Mouse (Mus musculus) kidney, postnatal 0 days (tissue): ENCODE results near the gene Utrn. TPM values are rescaled to one million over a fixed set of nuclear protein-coding genes. Genes with fewer than 3 reads are reported as not detected.
A peak's percentile ranks its signal among the peaks of the same experiment; 100 is the strongest.

Experiments
- ATAC-seq: fragments of 200-750 bp; cut with Nextera tagmentation; replicated peaks from 2 replicates; pipeline ENCODE4 v1.8.0; 2017; ENCODE audit warnings: low read depth, moderate number of reproducible peaks, moderate TSS enrichment, moderate library complexity; ENCODE audit not compliant: low FRiP score
- DNase-seq: peaks from one replicate; pipeline ENCODE4 v3.0.0-alpha.2; 2016; ENCODE audit warnings: low spot score
- H3K27ac ChIP-seq: fragments of 300-500 bp; sonication (generic); 2 replicates; pipeline ENCODE4 v1.5.1; 2014; ENCODE audit warnings: mild to moderate bottlenecking
- H3K27me3 ChIP-seq: fragments of 300-500 bp; sonication (generic); 2 replicates; pipeline ENCODE4 v1.6.1; 2014; ENCODE audit warnings: low read length, mixed read lengths; ENCODE audit not compliant: insufficient read depth
- H3K36me3 ChIP-seq: fragments of 300-500 bp; sonication (generic); 2 replicates; pipeline ENCODE4 v1.6.1; 2014; ENCODE audit warnings: low read length, mixed read lengths; ENCODE audit not compliant: insufficient read depth
- H3K4me1 ChIP-seq: fragments of 300-500 bp; sonication (generic); replicated peaks from 2 replicates; pipeline ENCODE4 v1.6.1; 2014; ENCODE audit warnings: antibody characterized with exemption, low read length, mixed read lengths; ENCODE audit not compliant: insufficient read depth
- H3K4me2 ChIP-seq: fragments of 300-500 bp; sonication (generic); 2 replicates; pipeline ENCODE4 v1.6.1; 2014; ENCODE audit warnings: mild to moderate bottlenecking, low read length, moderate library complexity, mixed read lengths
- H3K4me3 ChIP-seq: fragments of 300-500 bp; sonication (generic); replicated peaks from 2 replicates; pipeline ENCODE4 v1.5.1; 2014; ENCODE audit warnings: low read depth, low read length
- H3K9ac ChIP-seq: fragments of 300-500 bp; sonication (generic); 2 replicates; pipeline ENCODE4 v1.6.1; 2014; ENCODE audit warnings: low read depth, low read length
- H3K9me3 ChIP-seq: fragments of 300-500 bp; sonication (generic); replicated peaks from 2 replicates; pipeline ENCODE4 v1.6.1; 2016; ENCODE audit warnings: low read length, inconsistent platforms, mixed read lengths
- CTCF ChIP-seq: IDR thresholded peaks from 2 replicates; pipeline ENCODE4 v1.5.1; 2016; ENCODE audit warnings: antibody characterized with exemption, low read depth, mild to moderate bottlenecking, moderate library complexity
- WGBS: fragments of 180-500 bp; shearing (Covaris S2); extraction: QIAGEN DNeasy Blood & Tissue Kit; methylation state at CpG from one replicate; pipeline ENCODE4 v1.1.7; 2014; 5-methylcytosine and 5-hydroxymethylcytosine counted together
- polyA plus RNA-seq: library from polyadenylated mRNA; unstranded; fragments of >200 nt; fragmentation: Nextera tagmentation; extraction: Ambion mirVana; gene quantifications from 2 replicates; pipeline ENCODE4 v1.2.1, GENCODE M21; 2015

Utrn gene
- polyA plus RNA-seq = 59.0 and 69.6 TPM in 2 replicates

DNA sequence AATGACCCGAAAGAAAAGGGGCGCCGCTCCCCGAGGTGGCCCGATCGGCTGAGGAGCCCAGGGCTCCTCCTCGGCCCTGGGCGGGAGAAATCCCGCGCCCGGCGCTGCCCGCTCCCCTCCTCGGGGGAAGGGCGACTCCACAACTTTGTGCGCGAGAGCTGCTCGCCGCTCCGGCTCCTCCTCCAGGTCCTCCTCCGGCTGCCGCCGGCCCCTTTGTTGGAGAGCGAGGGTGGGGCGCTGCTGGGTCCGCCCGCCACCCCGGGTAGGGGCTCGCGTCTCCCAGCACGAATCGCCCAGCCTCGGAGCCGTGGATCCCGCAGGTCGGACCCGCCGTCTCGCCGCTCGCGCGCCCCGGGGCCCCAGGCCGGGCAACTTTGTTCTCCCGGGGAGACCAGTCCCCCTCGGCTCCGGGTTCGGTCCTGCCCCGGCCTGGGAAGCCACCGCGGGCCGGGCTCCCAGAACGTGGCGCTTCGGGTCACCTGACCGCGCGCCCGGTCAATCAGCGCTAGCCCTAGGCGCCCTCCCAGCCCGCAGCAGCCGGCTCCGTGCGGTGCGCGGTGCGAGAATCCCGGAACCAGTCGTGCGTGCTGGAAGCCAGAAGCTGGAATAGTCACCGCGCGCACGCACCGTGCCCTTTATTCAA lies at the start of gene Utrn:
Utrn (minus strand) TSS at position 337 of the 643 bp plus-strand sequence.
- Histone ChIP-seq H3K27me3 (no peaks in the 10 kb centered on the region), H3K36me3 (no peaks in the 10 kb centered on the region), H3K4me2 (peak within 1 kb of the TSS; percentile 79), H3K9ac (peak within 1 kb of the TSS; percentile 95), H3K4me1 (0 out of 2 replicates have a peak, but pooled peaks cover 3% of the 10 kb centered on the region), H3K27ac (peak within 1 kb of the TSS; percentile 95), H3K9me3 (no peaks in the 10 kb centered on the region), H3K4me3 (peak within 1 kb of the TSS; percentile 76)
- under 1% methylated on average over 77 of the region's 77 CpGs for WGBS
- TF ChIP-seq CTCF = no peak
- ATAC-seq = peak; percentile 88
- peak; percentile 94 for DNase-seq

DNA sequence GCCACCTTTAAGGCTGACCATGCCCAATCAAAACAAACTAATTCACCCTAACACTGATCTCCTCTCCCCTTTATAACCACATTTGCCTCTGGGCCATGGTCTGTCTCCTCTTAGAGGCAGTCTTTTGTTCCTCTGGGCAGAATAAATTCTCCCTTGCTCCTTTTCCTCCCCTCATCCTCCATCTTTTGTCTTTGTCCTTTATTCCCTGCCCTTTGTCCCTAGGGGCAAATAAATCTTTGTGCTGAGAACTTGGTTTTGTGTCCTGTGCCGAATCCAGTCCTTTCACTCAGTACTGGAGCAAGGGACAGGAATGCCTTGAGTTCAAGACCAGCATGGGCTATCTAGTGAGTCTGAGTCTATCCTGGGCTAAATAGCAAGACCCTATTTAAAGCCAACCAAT lies 48.5 kb upstream of the Utrn start:
- no peak overlapping the region for H3K27ac ChIP-seq
- no peaks in the 10 kb centered on the region for H3K9me3 ChIP-seq
- H3K4me2 ChIP-seq = no peak overlapping the region
- H3K4me1 ChIP-seq = no peaks in the 10 kb centered on the region
- H3K4me3 ChIP-seq = no peak overlapping the region
- ATAC-seq = no peak
- DNase-seq = no peak
- TF ChIP-seq CTCF = no peak
- H3K9ac ChIP-seq = no peak overlapping the region
- no peaks in the 10 kb centered on the region for H3K27me3 ChIP-seq
- no peaks in the 10 kb centered on the region for H3K36me3 ChIP-seq
- 54% methylated on average over 1 of the region's 1 CpGs for WGBS

DNA sequence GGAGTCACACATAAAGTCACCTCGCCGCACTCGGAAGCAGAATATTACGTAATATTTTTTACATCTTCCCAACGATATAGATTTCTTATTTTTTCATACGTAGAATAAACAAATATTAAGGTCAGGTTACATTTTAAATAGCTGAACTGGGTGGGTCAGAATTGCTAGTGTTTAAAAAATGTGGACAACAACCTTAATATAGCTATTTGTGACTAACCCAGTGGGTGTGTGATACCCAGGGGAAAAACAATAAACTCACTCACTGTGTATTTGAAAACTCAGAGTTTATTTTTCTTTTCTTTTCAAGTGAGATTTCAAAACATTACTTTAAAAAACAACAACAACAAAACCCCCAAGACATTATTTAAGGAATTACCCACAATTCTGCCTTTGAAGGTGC lies 47.2 kb upstream of the Utrn start:
- Histone ChIP-seq H3K4me2 (no peak overlapping the region), H3K4me1 (no peaks in the 10 kb centered on the region), H3K4me3 (no peak overlapping the region), H3K27me3 (no peaks in the 10 kb centered on the region), H3K9me3 (no peaks in the 10 kb centered on the region), H3K36me3 (no peaks in the 10 kb centered on the region), H3K27ac (no peak overlapping the region), H3K9ac (no peak overlapping the region)
- no peak for TF ChIP-seq CTCF
- ATAC-seq (no peak), DNase-seq (no peak)
- WGBS = 61% methylated on average over 6 of the region's 6 CpGs

DNA sequence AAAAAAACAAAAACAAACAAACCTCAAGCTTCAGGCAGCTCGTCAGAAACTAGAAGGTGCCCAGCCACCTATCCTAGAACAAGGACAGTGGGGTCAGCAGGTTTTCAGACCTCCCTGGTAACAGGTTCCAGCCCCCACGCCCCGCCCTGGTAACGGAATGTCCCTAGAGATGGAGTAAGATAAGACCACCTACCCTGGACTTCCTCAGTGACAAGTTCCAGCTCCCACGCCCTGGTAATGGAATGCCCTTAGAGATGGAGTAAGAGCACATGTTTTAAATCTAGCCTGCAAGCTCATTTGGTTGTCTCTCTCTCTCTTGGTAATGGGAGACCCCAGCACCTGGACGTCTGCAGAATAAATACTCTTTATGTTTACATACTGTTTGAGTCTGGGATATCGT lies 46.7 kb upstream of the Utrn start:
- no peak overlapping the region for H3K27ac ChIP-seq
- peak; percentile 66 for DNase-seq
- no peak overlapping the region for H3K4me3 ChIP-seq
- no peaks in the 10 kb centered on the region for H3K27me3 ChIP-seq
- ATAC-seq = no peak
- WGBS = 40% methylated on average over 7 of the region's 7 CpGs
- H3K4me1 ChIP-seq = no peaks in the 10 kb centered on the region
- H3K9me3 ChIP-seq = no peaks in the 10 kb centered on the region
- H3K9ac ChIP-seq = no peak overlapping the region
- no peak overlapping the region for H3K4me2 ChIP-seq
- no peak for TF ChIP-seq CTCF
- no peaks in the 10 kb centered on the region for H3K36me3 ChIP-seq

DNA sequence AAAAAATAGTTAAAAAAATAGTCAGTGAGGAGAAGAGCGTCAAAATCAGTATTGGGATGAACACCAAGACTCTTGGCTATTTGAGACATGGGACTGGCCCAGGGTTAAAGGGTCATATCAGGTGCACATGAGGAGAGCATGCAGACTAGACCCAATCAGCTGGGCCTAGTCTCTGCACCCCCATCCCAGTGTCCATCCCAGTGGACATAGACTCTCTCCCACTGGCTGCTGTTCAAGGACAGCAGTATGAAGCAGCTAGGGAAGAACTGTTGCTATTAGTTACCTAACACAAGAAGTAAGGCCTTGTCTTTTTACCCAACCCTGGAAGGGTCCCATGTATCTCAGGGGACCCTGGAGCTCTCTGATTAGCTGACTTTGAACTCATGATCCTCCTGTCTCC lies 45.0 kb upstream of the Utrn start:
- no peaks in the 10 kb centered on the region for H3K27me3 ChIP-seq
- no peak overlapping the region for H3K9ac ChIP-seq
- no peaks in the 10 kb centered on the region for H3K36me3 ChIP-seq
- H3K27ac ChIP-seq = no peak overlapping the region
- no peak overlapping the region for H3K4me2 ChIP-seq
- no peak for TF ChIP-seq CTCF
- H3K4me1 ChIP-seq = no peaks in the 10 kb centered on the region
- no peak for DNase-seq
- no peak for ATAC-seq
- H3K9me3 ChIP-seq = no peaks in the 10 kb centered on the region
- H3K4me3 ChIP-seq = no peak overlapping the region
- WGBS = 95% methylated on average over 1 of the region's 1 CpGs

DNA sequence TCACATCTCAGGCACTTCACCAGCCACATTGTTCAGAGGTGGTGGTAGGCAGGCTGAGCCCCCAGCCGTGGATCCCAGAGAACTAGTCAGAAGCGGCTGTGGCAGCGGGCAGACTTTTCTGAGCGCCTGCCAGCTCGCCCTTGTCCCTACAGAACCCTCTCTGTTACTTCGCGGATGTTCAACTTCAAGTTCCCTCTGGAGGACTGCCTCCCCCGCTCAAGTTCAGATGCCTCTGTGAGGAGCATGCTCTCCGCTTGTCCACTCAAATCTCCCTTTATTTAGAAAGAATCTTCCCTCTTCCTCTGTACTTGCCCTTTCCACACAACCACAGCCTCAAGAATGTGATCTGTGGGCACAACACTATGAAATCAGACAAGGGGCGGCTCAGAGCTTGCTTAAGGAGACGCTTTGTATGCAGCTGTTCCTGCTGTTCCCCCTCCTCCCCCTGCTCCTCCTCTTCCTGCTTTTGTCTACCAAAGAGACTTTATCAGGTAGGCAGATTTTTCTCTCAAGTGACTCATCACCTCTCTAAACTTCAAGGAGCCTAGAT lies 42.9 kb upstream of the Utrn start:
- Histone ChIP-seq H3K4me3 (no peak overlapping the region), H3K27me3 (no peaks in the 10 kb centered on the region), H3K4me2 (peak overlapping the region; percentile 41), H3K36me3 (no peaks in the 10 kb centered on the region), H3K9ac (peak overlapping the region; percentile 31; the same call in 1 of the 2 replicates), H3K4me1 (no peaks in the 10 kb centered on the region), H3K9me3 (no peaks in the 10 kb centered on the region), H3K27ac (peak overlapping the region; percentile 11; the same call in 1 of the 2 replicates)
- ATAC-seq (no peak), DNase-seq (peak; percentile 54)
- 43% methylated on average over 11 of the region's 11 CpGs for WGBS
- no peak for TF ChIP-seq CTCF
